Mouse (Mus musculus) cerebellum, adult 2 months (tissue): Measurements from ENCODE around the gene Dennd1a. TPM values are rescaled to one million over a fixed set of nuclear protein-coding genes. Genes with fewer than 3 reads are reported as not detected.

Source experiments
- DNase-seq, 2 experiments: peaks; one replicate each; pipeline ENCODE4 v3.0.0; 2021
- H3K27ac ChIP-seq: fragments of 200-500 bp; 2 replicates; pipeline ENCODE4 v1.5.1; 2012; ENCODE audit warnings: low read length, control low read depth, inconsistent platforms; ENCODE audit not compliant: insufficient read depth
- H3K27me3 ChIP-seq: fragments of 200-500 bp; 2 replicates; pipeline ENCODE4 v1.6.1; 2012; ENCODE audit warnings: inconsistent platforms, mild to moderate bottlenecking, low read length, moderate library complexity; ENCODE audit not compliant: control insufficient read depth, insufficient read depth
- H3K4me1 ChIP-seq: fragments of 200-500 bp; 2 replicates; pipeline ENCODE4 v1.6.1; 2011; ENCODE audit warnings: low read length; ENCODE audit not compliant: control insufficient read depth, insufficient read depth
- H3K4me3 ChIP-seq: fragments of 200-500 bp; replicated peaks from 2 replicates; pipeline ENCODE3; 2011; ENCODE audit warnings: mild to moderate bottlenecking, low read depth, low read length, control low read depth; ENCODE audit not compliant: insufficient read depth
- CTCF ChIP-seq: fragments of 200-500 bp; IDR thresholded peaks from 2 replicates; pipeline ENCODE4 v1.5.1; 2011; ENCODE audit warnings: low read depth, mild to moderate bottlenecking, control low read depth, low read length, moderate library complexity, borderline replicate concordance; ENCODE audit not compliant: insufficient read depth
- POLR2A ChIP-seq: fragments of 200-500 bp; IDR thresholded peaks from 2 replicates; pipeline ENCODE4 v1.6.1; 2011; ENCODE audit warnings: low read length, control low read depth, borderline replicate concordance; ENCODE audit not compliant: insufficient read depth
- WGBS: fragments of 180-500 bp; shearing (Covaris S2); methylation state at CpG from one replicate; pipeline ENCODE4 v1.1.7; 2018; 5-methylcytosine and 5-hydroxymethylcytosine counted together
- polyA plus RNA-seq: library from polyadenylated mRNA; depleted of rRNA; stranded (reverse); fragments of >200 nt; gene quantifications from 2 replicates; pipeline ENCODE4 v1.2.3, GENCODE M21; 2012

Gene Dennd1a
- polyA plus RNA-seq, 1 experiment = 38.0 TPM

DNA sequence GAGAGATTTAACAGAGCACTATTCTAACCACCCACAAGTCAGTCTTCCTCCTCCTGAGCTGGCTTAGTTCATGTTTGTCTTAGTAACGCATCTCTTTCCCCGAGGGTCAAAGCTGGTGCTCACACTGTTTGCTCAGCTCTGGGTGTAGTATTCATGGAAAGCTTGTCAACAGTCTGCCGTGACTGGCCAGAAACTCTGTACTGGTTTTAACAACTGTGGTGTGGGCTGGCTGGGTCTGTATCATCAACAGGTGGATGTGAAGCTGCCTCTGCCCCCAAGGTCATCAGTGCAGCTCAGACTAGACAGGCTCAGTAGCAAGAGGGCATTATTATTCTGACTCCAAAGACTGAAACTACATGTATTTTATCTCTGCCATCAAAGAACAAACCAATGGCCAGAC, 430.2 kb downstream of the Dennd1a start:
- DNase-seq = no peak
- no peaks in the 10 kb centered on the region for H3K27me3 ChIP-seq
- H3K4me3 ChIP-seq = no peak overlapping the region
- H3K27ac ChIP-seq = no peak overlapping the region
- WGBS = 90% methylated on average over 3 of the region's 3 CpGs
- H3K4me1 ChIP-seq = no peaks in the 10 kb centered on the region
- TF ChIP-seq CTCF (no peak), POLR2A (no peak)

GRCm38 (mm10) chr2:37855226-37855625, 432.0 kb downstream of the Dennd1a start:
- DNase-seq = no peak
- TF ChIP-seq CTCF (no peak), POLR2A (no peak)
- no peaks in the 10 kb centered on the region for H3K4me1 ChIP-seq
- WGBS = 80% methylated on average over 2 of the region's 2 CpGs
- H3K27ac ChIP-seq = no peak overlapping the region
- no peaks in the 10 kb centered on the region for H3K27me3 ChIP-seq
- H3K4me3 ChIP-seq = no peak overlapping the region

DNA sequence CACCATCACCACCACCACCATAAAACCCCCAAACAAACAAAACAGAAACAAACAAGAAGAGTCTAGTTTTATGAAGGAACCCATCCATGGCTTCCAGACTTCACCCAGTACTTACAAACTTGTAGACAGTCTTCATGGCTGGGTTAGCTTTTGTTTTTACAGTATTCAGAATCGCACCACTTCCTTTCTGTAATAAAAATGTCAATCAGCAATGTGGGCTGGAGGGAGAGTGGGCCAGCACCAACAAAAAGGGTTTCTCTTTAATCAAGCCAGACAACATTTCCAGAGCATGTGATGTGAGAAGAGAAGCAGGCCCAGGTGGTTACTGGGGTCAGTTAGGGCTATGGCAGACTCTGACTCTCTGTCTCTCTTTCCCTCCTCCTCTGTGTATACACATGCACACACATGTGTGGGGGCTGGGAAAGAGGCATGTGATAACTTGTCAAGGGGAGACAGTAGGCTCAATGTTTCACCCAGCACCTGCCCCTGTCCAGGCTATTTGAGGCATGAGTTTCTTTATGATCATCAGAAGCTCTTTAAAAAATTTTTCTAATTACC, 433.2 kb downstream of the Dennd1a start:
- H3K4me1 ChIP-seq = no peaks in the 10 kb centered on the region
- DNase-seq = no peak
- TF ChIP-seq POLR2A (no peak), CTCF (no peak)
- H3K27ac ChIP-seq = no peak overlapping the region
- no peaks in the 10 kb centered on the region for H3K27me3 ChIP-seq
- H3K4me3 ChIP-seq = no peak overlapping the region
- 84% methylated on average over 1 of the region's 1 CpGs for WGBS

DNA sequence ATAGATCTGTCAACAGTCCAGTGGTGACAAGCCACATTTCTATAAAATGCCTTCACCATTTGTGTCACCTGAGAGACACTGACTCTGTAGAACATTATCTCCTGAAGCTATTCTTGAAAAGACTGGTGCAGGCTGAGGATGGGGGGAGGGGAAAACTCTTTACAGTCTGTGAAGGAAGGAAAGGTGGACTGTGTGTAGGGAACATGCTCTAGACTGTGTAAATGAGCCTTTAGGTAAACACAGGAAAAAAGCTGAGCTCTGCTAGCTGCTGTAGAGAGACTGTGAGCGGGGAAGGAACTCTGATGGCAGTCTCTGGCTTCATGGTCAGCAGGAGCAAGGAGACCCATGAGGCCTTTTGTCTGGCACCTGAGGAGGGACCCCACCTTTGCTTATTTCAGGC, 436.6 kb downstream of the Dennd1a start:
- TF ChIP-seq CTCF (no peak), POLR2A (no peak)
- Histone ChIP-seq H3K27me3 (no peaks in the 10 kb centered on the region), H3K27ac (no peak overlapping the region), H3K4me1 (no peaks in the 10 kb centered on the region), H3K4me3 (no peak overlapping the region)
- DNase-seq = no peak
- 94% methylated on average over 1 of the region's 1 CpGs for WGBS

DNA sequence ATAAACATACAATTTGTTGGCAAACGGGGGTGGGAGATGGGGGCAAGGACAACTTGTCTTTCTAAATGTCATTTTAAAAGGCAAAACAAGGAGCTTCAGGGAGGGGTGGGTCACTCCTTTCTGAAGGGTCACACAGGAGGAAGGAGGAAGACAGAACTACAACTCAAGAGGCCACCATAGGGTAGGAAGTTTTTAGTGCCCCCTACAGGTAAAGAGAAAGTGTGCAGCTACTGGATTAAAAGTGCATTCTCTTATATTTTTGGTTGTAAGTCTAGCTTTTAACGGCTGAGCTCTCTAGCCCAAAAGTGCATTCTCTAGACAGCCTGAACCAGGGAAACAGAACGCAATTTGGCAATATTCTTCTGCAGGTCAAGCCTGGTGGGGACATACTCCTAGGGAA, 437.8 kb downstream of the Dennd1a start:
- Histone ChIP-seq H3K4me3 (no peak overlapping the region), H3K27me3 (no peaks in the 10 kb centered on the region), H3K27ac (no peak overlapping the region), H3K4me1 (no peaks in the 10 kb centered on the region)
- DNase-seq = no peak
- WGBS = 86% methylated on average over 3 of the region's 3 CpGs
- no peak for TF ChIP-seq CTCF
- TF ChIP-seq POLR2A = no peak

DNA sequence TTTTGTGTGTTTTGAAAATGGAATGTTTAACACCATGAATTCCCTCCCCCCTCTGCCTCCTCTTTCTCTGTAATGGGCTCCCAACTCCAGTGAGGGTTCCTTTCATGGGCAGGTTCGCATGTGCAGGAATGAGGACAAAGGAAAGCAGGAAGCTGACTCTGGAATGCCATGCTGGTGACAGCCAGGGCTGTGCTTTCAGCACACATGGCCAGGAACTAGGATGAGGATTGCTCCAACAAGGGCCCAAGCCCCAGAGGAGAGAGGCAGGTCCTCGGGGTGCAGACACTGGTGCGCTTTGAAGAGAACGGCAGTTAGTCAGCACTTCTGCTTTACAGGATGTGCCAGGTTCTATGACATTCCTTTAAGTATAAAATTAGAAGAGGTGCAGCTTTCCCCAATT, 444.5 kb downstream of the Dennd1a start:
- DNase-seq = no peak
- no peak overlapping the region for H3K4me3 ChIP-seq
- H3K4me1 ChIP-seq = no peaks in the 10 kb centered on the region
- 68% methylated on average over 4 of the region's 4 CpGs for WGBS
- H3K27ac ChIP-seq = no peak overlapping the region
- H3K27me3 ChIP-seq = no peaks in the 10 kb centered on the region
- TF ChIP-seq POLR2A (no peak), CTCF (no peak)

- 55% methylated on average over 7 of the region's 7 CpGs for WGBS
- Histone ChIP-seq H3K4me1 (no peaks in the 10 kb centered on the region), H3K27ac (no peak overlapping the region), H3K4me3 (no peak overlapping the region), H3K27me3 (no peaks in the 10 kb centered on the region)
- TF ChIP-seq CTCF = no peak
- TF ChIP-seq POLR2A = no peak
- DNase-seq = no peak
Measured at GRCm38 (mm10) chr2:37842151-37842569, 445.0 kb downstream of the Dennd1a start.

DNA sequence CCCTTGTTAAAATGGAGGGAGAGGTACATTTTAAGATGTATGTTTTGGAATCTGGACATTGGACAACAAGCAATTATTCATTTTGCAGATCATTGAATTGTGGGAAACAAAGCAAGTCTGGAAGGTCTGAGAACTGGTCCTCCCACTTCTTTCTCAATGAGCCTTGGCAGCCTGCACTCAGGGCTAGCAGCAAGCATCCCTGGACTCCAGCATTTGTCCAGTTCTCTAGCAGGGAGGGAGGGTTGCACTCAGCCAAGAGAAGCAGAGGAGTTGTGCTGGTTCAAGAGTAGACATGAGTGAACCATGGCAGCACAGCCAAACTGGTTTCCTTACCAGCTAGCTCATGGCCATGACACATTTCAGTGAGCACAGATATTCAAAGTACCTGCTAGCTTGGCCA, 447.3 kb downstream of the Dennd1a start:
- Histone ChIP-seq H3K4me3 (no peak overlapping the region), H3K27ac (no peak overlapping the region), H3K27me3 (no peaks in the 10 kb centered on the region), H3K4me1 (no peaks in the 10 kb centered on the region)
- no peak for TF ChIP-seq CTCF
- TF ChIP-seq POLR2A = no peak
- DNase-seq = no peak
